Mouse (Mus musculus) erythroblast, adult 5-6 weeks (primary cell): ENCODE data around the gene Exosc1. TPM values are rescaled to one million over a fixed set of nuclear protein-coding genes. Genes with fewer than 3 reads are reported as not detected.

Experiments used
- ATAC-seq: replicated peaks from 2 replicates; pipeline ENCODE4 v1.8.0; 2016; ENCODE audit warnings: moderate number of reproducible peaks, mild to moderate bottlenecking, moderate TSS enrichment, inconsistent platforms; ENCODE audit not compliant: poor library complexity, low FRiP score, severe bottlenecking
- total RNA-seq, 2 experiments: library from RNA; stranded (forward) in 1 of 2; stranded (reverse) in 1 of 2; fragments of 150-400 nt in 1 of 2; fragments of 200-764, 138-1000 nt in 1 of 2; gene quantifications; 2 replicates each; pipeline versions ENCODE4 v1.2.3 to v1.2.4; 2015 to 2017; ENCODE audit warnings: low replicate concordance in 2 of 2

Gene Exosc1
- total RNA-seq, 2 experiments from 2014 or later = 12.8 to 14.6 TPM

GRCm38 (mm10) chr19:41894959-41895358 is 38.3 kb downstream of the Exosc1 start:
- no peak for ATAC-seq

DNA sequence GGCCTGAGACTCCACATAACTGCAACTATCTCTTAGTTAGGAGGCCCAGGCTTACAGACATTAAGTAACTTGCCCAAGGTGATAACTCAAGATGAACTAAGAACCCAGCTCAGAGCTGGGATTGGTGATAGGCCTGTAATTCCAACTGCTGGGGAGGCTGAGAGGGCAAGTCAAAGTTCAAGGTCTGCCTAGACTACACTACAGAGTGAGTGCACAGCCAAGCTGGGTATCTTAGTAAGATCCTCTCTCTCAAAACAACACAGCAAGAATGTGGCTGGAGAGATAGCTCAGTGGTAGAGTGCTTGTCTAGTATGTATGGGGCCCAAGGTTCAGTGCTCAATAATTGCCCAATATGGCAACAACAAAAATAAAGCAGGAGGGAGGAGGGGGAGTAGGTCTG is 45.0 kb downstream of the Exosc1 start:
- no peak for ATAC-seq

- no peak for ATAC-seq
These were observed 49.3 kb downstream of the Exosc1 start for GRCm38 (mm10) chr19:41883882-41884281.

- ATAC-seq = no peak
These were observed 51.4 kb downstream of the Exosc1 start for GRCm38 (mm10) chr19:41881842-41882241.

GRCm38 (mm10) chr19:41874356-41874755 is 58.9 kb downstream of the Exosc1 start:
- ATAC-seq = no peak

Other genes starting within 250 kb of the Exosc1 start
- 0.42 TPM in 1 of 2 replicates, not detected in the other for gene Slit1, start 189.8 kb downstream of the Exosc1 start, total RNA-seq (2015; ENCODE audit: low replicate concordance)
- 0.14 and 0.51 TPM in 2 replicates for gene Slit1, start 189.8 kb downstream of the Exosc1 start, total RNA-seq (2017; ENCODE audit: low replicate concordance)
- gene Arhgap19, start 131.4 kb downstream of the Exosc1 start, total RNA-seq (2015; ENCODE audit: low replicate concordance) = 17.5 and 28.6 TPM in 2 replicates
- 28.1 and 28.3 TPM in 2 replicates for gene Arhgap19, start 131.4 kb downstream of the Exosc1 start, total RNA-seq (2017; ENCODE audit: low replicate concordance)
- gene Frat1, start 103.5 kb downstream of the Exosc1 start, total RNA-seq (2015; ENCODE audit: low replicate concordance) = 0.77 and 3.1 TPM in 2 replicates
- gene Frat1, start 103.5 kb downstream of the Exosc1 start, total RNA-seq (2017; ENCODE audit: low replicate concordance) = 2.1 and 5.3 TPM in 2 replicates
- gene Frat2, start 85.3 kb downstream of the Exosc1 start, total RNA-seq (2015; ENCODE audit: low replicate concordance) = 2.3 and 4.8 TPM in 2 replicates
- gene Frat2, start 85.3 kb downstream of the Exosc1 start, total RNA-seq (2017; ENCODE audit: low replicate concordance) = 3.6 and 11.0 TPM in 2 replicates
- 0.63 and 2.9 TPM in 2 replicates for gene Rrp12, start 37.2 kb downstream of the Exosc1 start, total RNA-seq (2015; ENCODE audit: low replicate concordance)
- 2.4 and 2.6 TPM in 2 replicates for gene Rrp12, start 37.2 kb downstream of the Exosc1 start, total RNA-seq (2017; ENCODE audit: low replicate concordance)
- 154 and 190 TPM in 2 replicates for gene Pgam1, start 21.5 kb downstream of the Exosc1 start, total RNA-seq (2015; ENCODE audit: low replicate concordance)
- gene Pgam1, start 21.5 kb downstream of the Exosc1 start, total RNA-seq (2017; ENCODE audit: low replicate concordance) = 58.1 and 69.4 TPM in 2 replicates
- gene Zdhhc16, start 57 bp upstream of the Exosc1 start, total RNA-seq (2015; ENCODE audit: low replicate concordance) = 20.2 and 22.6 TPM in 2 replicates
- gene Zdhhc16, start 57 bp upstream of the Exosc1 start, total RNA-seq (2017; ENCODE audit: low replicate concordance) = 6.4 and 19.0 TPM in 2 replicates
- gene Mms19, start 47.7 kb upstream of the Exosc1 start, total RNA-seq (2015; ENCODE audit: low replicate concordance) = 10.0 and 27.0 TPM in 2 replicates
- gene Mms19, start 47.7 kb upstream of the Exosc1 start, total RNA-seq (2017; ENCODE audit: low replicate concordance) = 3.5 and 13.9 TPM in 2 replicates
- 1.9 and 3.7 TPM in 2 replicates for gene Ubtd1, start 48.3 kb upstream of the Exosc1 start, total RNA-seq (2015; ENCODE audit: low replicate concordance)
- gene Ubtd1, start 48.3 kb upstream of the Exosc1 start, total RNA-seq (2017; ENCODE audit: low replicate concordance) = 2.4 and 3.7 TPM in 2 replicates
- not detected in 2 replicates for gene Ankrd2, start 102.6 kb upstream of the Exosc1 start, total RNA-seq (2015; ENCODE audit: low replicate concordance)
- gene Ankrd2, start 102.6 kb upstream of the Exosc1 start, total RNA-seq (2017; ENCODE audit: low replicate concordance) = not detected in 2 replicates
- gene Hoga1, start 112.2 kb upstream of the Exosc1 start, total RNA-seq (2015; ENCODE audit: low replicate concordance) = 0.63 TPM in 1 of 2 replicates, not detected in the other
- gene Hoga1, start 112.2 kb upstream of the Exosc1 start, total RNA-seq (2017; ENCODE audit: low replicate concordance) = not detected in 2 replicates
- gene 4933411K16Rik, start 118.8 kb upstream of the Exosc1 start, total RNA-seq (2015; ENCODE audit: low replicate concordance) = not detected in 2 replicates
- 0.42 TPM in 1 of 2 replicates, not detected in the other for gene 4933411K16Rik, start 118.8 kb upstream of the Exosc1 start, total RNA-seq (2017; ENCODE audit: low replicate concordance)
- not detected in 2 replicates for gene Morn4, start 152.9 kb upstream of the Exosc1 start, total RNA-seq (2015; ENCODE audit: low replicate concordance)
- gene Morn4, start 152.9 kb upstream of the Exosc1 start, total RNA-seq (2017; ENCODE audit: low replicate concordance) = not detected in 2 replicates
- gene Pi4k2a, start 157.0 kb upstream of the Exosc1 start, total RNA-seq (2015; ENCODE audit: low replicate concordance) = 4.0 TPM in 2 replicates
- 3.4 and 6.6 TPM in 2 replicates for gene Pi4k2a, start 157.0 kb upstream of the Exosc1 start, total RNA-seq (2017; ENCODE audit: low replicate concordance)
- gene Avpi1, start 195.6 kb upstream of the Exosc1 start, total RNA-seq (2015; ENCODE audit: low replicate concordance) = 5.2 TPM in 1 of 2 replicates, not detected in the other
- 0.34 TPM in 1 of 2 replicates, not detected in the other for gene Avpi1, start 195.6 kb upstream of the Exosc1 start, total RNA-seq (2017; ENCODE audit: low replicate concordance)
- gene Marveld1, start 214.0 kb upstream of the Exosc1 start, total RNA-seq (2015; ENCODE audit: low replicate concordance) = 3.8 and 5.9 TPM in 2 replicates
- gene Marveld1, start 214.0 kb upstream of the Exosc1 start, total RNA-seq (2017; ENCODE audit: low replicate concordance) = 3.2 and 5.3 TPM in 2 replicates
- 3.8 and 8.1 TPM in 2 replicates for gene Zfyve27, start 230.5 kb upstream of the Exosc1 start, total RNA-seq (2015; ENCODE audit: low replicate concordance)
- gene Zfyve27, start 230.5 kb upstream of the Exosc1 start, total RNA-seq (2017; ENCODE audit: low replicate concordance) = 12.0 and 22.6 TPM in 2 replicates